Mouse (Mus musculus): Measurements from ENCODE around the gene Saa1. TPM values are rescaled to one million over a fixed set of nuclear protein-coding genes. Genes with fewer than 3 reads are reported as not detected.
A peak's percentile ranks its signal among the peaks of the same experiment; 100 is the strongest.
"Not testable (repeated sequence)": the region's sequence is repeated elsewhere in the genome, so short reads cannot be mapped to it uniquely, and the experiment has no call there.

Gene Saa1
- polyA plus RNA-seq, 1 experiment from 2014 or later = 2.5 TPM

GRCm38 (mm10) chr7:46746381-46746780, 3.6 kb upstream of the Saa1 start:
- Histone ChIP-seq H3K4me1 (ENCODE audit: insufficient read depth, low read length) (no peaks in the 10 kb centered on the region), H3K9me3 (ENCODE audit: low read length) (no peaks in the 10 kb centered on the region), H3K4me2 (replicated peaks; ENCODE audit: low read depth, low read length) (no peak overlapping the region), H3K9ac (replicated peaks; ENCODE audit: low read length) (no peak overlapping the region), H3K27ac (ENCODE audit: low read length) (no peak overlapping the region), H3K27me3 (ENCODE audit: insufficient read depth, low read length) (no peaks in the 10 kb centered on the region), H3K36me3 (ENCODE audit: insufficient read depth, low read length) (no peaks in the 10 kb centered on the region), H3K4me3 (ENCODE audit: low read length) (no peak overlapping the region)
- ATAC-seq (ENCODE audit: low FRiP score, low TSS enrichment) = no peak
- WGBS = 82% methylated on average over 7 of the region's 7 CpGs

GRCm38 (mm10) chr7:46745816-46746215, 3.0 kb upstream of the Saa1 start:
- Histone ChIP-seq H3K9ac (replicated peaks; ENCODE audit: low read length) (no peak overlapping the region), H3K27ac (ENCODE audit: low read length) (no peak overlapping the region), H3K4me2 (replicated peaks; ENCODE audit: low read depth, low read length) (no peak overlapping the region), H3K36me3 (ENCODE audit: insufficient read depth, low read length) (no peaks in the 10 kb centered on the region), H3K27me3 (ENCODE audit: insufficient read depth, low read length) (no peaks in the 10 kb centered on the region), H3K4me3 (ENCODE audit: low read length) (no peak overlapping the region), H3K4me1 (ENCODE audit: insufficient read depth, low read length) (no peaks in the 10 kb centered on the region), H3K9me3 (ENCODE audit: low read length) (no peaks in the 10 kb centered on the region)
- no peak for ATAC-seq (ENCODE audit: low FRiP score, low TSS enrichment)
- WGBS = 83% methylated on average over 3 of the region's 3 CpGs

GRCm38 (mm10) chr7:46740041-46740440, 2.7 kb downstream of the Saa1 start:
- H3K4me3 ChIP-seq (ENCODE audit: low read length); H3K36me3 ChIP-seq (ENCODE audit: insufficient read depth, low read length); ATAC-seq (ENCODE audit: low FRiP score, low TSS enrichment); H3K9ac ChIP-seq (replicated peaks; ENCODE audit: low read length); H3K4me2 ChIP-seq (replicated peaks; ENCODE audit: low read depth, low read length); H3K27me3 ChIP-seq (ENCODE audit: insufficient read depth, low read length); H3K27ac ChIP-seq (ENCODE audit: low read length); H3K4me1 ChIP-seq (ENCODE audit: insufficient read depth, low read length); H3K9me3 ChIP-seq (ENCODE audit: low read length): not testable (repeated sequence)
- 83% methylated on average over 5 of the region's 5 CpGs for WGBS

- H3K27me3 ChIP-seq (ENCODE audit: insufficient read depth, low read length) = no peaks in the 10 kb centered on the region
- no peak overlapping the region for H3K4me3 ChIP-seq (ENCODE audit: low read length)
- H3K9ac ChIP-seq (replicated peaks; ENCODE audit: low read length) = no peak overlapping the region
- H3K36me3 ChIP-seq (ENCODE audit: insufficient read depth, low read length) = no peaks in the 10 kb centered on the region
- H3K4me1 ChIP-seq (ENCODE audit: insufficient read depth, low read length) = no peaks in the 10 kb centered on the region
- no peak overlapping the region for H3K4me2 ChIP-seq (replicated peaks; ENCODE audit: low read depth, low read length)
- H3K27ac ChIP-seq (ENCODE audit: low read length) = no peak overlapping the region
- no peak for ATAC-seq (ENCODE audit: low FRiP score, low TSS enrichment)
- 76% methylated on average over 12 of the region's 12 CpGs for WGBS
- H3K9me3 ChIP-seq (ENCODE audit: low read length) = no peaks in the 10 kb centered on the region
These were observed 4.0 kb downstream of the Saa1 start for GRCm38 (mm10) chr7:46738561-46739460.

- 80% methylated on average over 2 of the region's 2 CpGs for WGBS
- no peak overlapping the region for H3K9ac ChIP-seq (replicated peaks; ENCODE audit: low read length)
These were observed 7.8 kb downstream of the Saa1 start for GRCm38 (mm10) chr7:46734983-46735382.

GRCm38 (mm10) chr7:46732458-46732857, 10.3 kb downstream of the Saa1 start, which contains the start of gene Saa4:
Gene Saa4, minus strand, starts transcription at chr7:46732603.
- no peaks in the 10 kb centered on the region for H3K27me3 ChIP-seq (ENCODE audit: insufficient read depth, low read length)
- H3K36me3 ChIP-seq (ENCODE audit: insufficient read depth, low read length) = no peaks in the 10 kb centered on the region
- ATAC-seq (ENCODE audit: low FRiP score, low TSS enrichment) = no peak

More at GRCm38 (mm10) chr7:46734983-46735382, 7.8 kb downstream of the Saa1 start:
- Histone ChIP-seq H3K4me3 (ENCODE audit: low read length) (no peak overlapping the region), H3K4me1 (ENCODE audit: insufficient read depth, low read length) (no peaks in the 10 kb centered on the region), H3K4me2 (replicated peaks; ENCODE audit: low read depth, low read length) (no peak overlapping the region), H3K27me3 (ENCODE audit: insufficient read depth, low read length) (no peaks in the 10 kb centered on the region), H3K27ac (ENCODE audit: low read length) (no peak overlapping the region), H3K36me3 (ENCODE audit: insufficient read depth, low read length) (no peaks in the 10 kb centered on the region), H3K9me3 (ENCODE audit: low read length) (no peaks in the 10 kb centered on the region)
- ATAC-seq (ENCODE audit: low FRiP score, low TSS enrichment) = no peak

GRCm38 (mm10) chr7:46727584-46727983, 15.2 kb downstream of the Saa1 start:
- Histone ChIP-seq H3K27ac (ENCODE audit: low read length) (no peak overlapping the region), H3K4me1 (ENCODE audit: insufficient read depth, low read length) (no peaks in the 10 kb centered on the region), H3K9me3 (ENCODE audit: low read length) (no peaks in the 10 kb centered on the region), H3K4me2 (replicated peaks; ENCODE audit: low read depth, low read length) (no peak overlapping the region), H3K36me3 (ENCODE audit: insufficient read depth, low read length) (no peaks in the 10 kb centered on the region), H3K4me3 (ENCODE audit: low read length) (no peak overlapping the region), H3K9ac (replicated peaks; ENCODE audit: low read length) (no peak overlapping the region), H3K27me3 (ENCODE audit: insufficient read depth, low read length) (no peaks in the 10 kb centered on the region)
- no peak for ATAC-seq (ENCODE audit: low FRiP score, low TSS enrichment)
- 74% methylated on average over 1 of the region's 1 CpGs for WGBS

More at GRCm38 (mm10) chr7:46732458-46732857, 10.3 kb downstream of the Saa1 start, which contains the start of gene Saa4:
- H3K4me2 ChIP-seq (replicated peaks; ENCODE audit: low read depth, low read length) = no peak within 1 kb of the TSS
- no peaks in the 10 kb centered on the region for H3K9me3 ChIP-seq (ENCODE audit: low read length)
- 74% methylated on average over 4 of the region's 4 CpGs for whole genome bisulfite sequencing
- H3K4me3 ChIP-seq (ENCODE audit: low read length) = no peak within 1 kb of the TSS
- H3K27ac ChIP-seq (ENCODE audit: low read length) = no peak within 1 kb of the TSS
- no peaks in the 10 kb centered on the region for H3K4me1 ChIP-seq (ENCODE audit: insufficient read depth, low read length)
- no peak within 1 kb of the TSS for H3K9ac ChIP-seq (replicated peaks; ENCODE audit: low read length)

GRCm38 (mm10) chr7:46724396-46724795, 18.4 kb downstream of the Saa1 start:
- H3K4me2 ChIP-seq (replicated peaks; ENCODE audit: low read depth, low read length) = no peak overlapping the region
- 39% methylated on average over 5 of the region's 5 CpGs for WGBS
- H3K4me3 ChIP-seq (ENCODE audit: low read length) = no peak overlapping the region
- no peaks in the 10 kb centered on the region for H3K36me3 ChIP-seq (ENCODE audit: insufficient read depth, low read length)
- H3K9ac ChIP-seq (replicated peaks; ENCODE audit: low read length) = no peak overlapping the region
- no peaks in the 10 kb centered on the region for H3K27me3 ChIP-seq (ENCODE audit: insufficient read depth, low read length)
- no peaks in the 10 kb centered on the region for H3K9me3 ChIP-seq (ENCODE audit: low read length)
- H3K4me1 ChIP-seq (ENCODE audit: insufficient read depth, low read length) = no peaks in the 10 kb centered on the region
- peak; percentile 71; the same call in 1 of the 2 replicates for ATAC-seq (ENCODE audit: low FRiP score, low TSS enrichment)
- H3K27ac ChIP-seq (ENCODE audit: low read length) = peak overlapping the region; percentile 47; the same call in 1 of the 2 replicates

- no peak overlapping the region for H3K4me3 ChIP-seq (ENCODE audit: low read length)
- no peaks in the 10 kb centered on the region for H3K27me3 ChIP-seq (ENCODE audit: insufficient read depth, low read length)
- H3K9ac ChIP-seq (replicated peaks; ENCODE audit: low read length) = no peak overlapping the region
- peak; percentile 80 for ATAC-seq (ENCODE audit: low FRiP score, low TSS enrichment)
- WGBS = 79% methylated on average over 3 of the region's 3 CpGs
- no peaks in the 10 kb centered on the region for H3K4me1 ChIP-seq (ENCODE audit: insufficient read depth, low read length)
- peak overlapping the region; percentile 47 for H3K27ac ChIP-seq (ENCODE audit: low read length)
- H3K4me2 ChIP-seq (replicated peaks; ENCODE audit: low read depth, low read length) = no peak overlapping the region
- no peaks in the 10 kb centered on the region for H3K36me3 ChIP-seq (ENCODE audit: insufficient read depth, low read length)
- H3K9me3 ChIP-seq (ENCODE audit: low read length) = no peaks in the 10 kb centered on the region
These were observed 18.9 kb downstream of the Saa1 start for GRCm38 (mm10) chr7:46723849-46724248.

GRCm38 (mm10) chr7:46723354-46723753, 19.4 kb downstream of the Saa1 start:
- Histone ChIP-seq H3K27me3 (ENCODE audit: insufficient read depth, low read length) (no peaks in the 10 kb centered on the region), H3K4me2 (replicated peaks; ENCODE audit: low read depth, low read length) (no peak overlapping the region), H3K36me3 (ENCODE audit: insufficient read depth, low read length) (no peaks in the 10 kb centered on the region), H3K9ac (replicated peaks; ENCODE audit: low read length) (no peak overlapping the region), H3K9me3 (ENCODE audit: low read length) (no peaks in the 10 kb centered on the region), H3K27ac (ENCODE audit: low read length) (no peak overlapping the region), H3K4me1 (ENCODE audit: insufficient read depth, low read length) (no peaks in the 10 kb centered on the region), H3K4me3 (ENCODE audit: low read length) (no peak overlapping the region)
- 85% methylated on average over 6 of the region's 6 CpGs for WGBS
- 0 out of 2 replicates have a peak, but pooled peaks have one; percentile 20 for ATAC-seq (ENCODE audit: low FRiP score, low TSS enrichment)

All from kidney, embryonic 16.5 days (tissue).